Mouse (Mus musculus) forebrain, embryonic 14.5 days (tissue): ENCODE data around the gene Tmcc1. TPM values are rescaled to one million over a fixed set of nuclear protein-coding genes. Genes with fewer than 3 reads are reported as not detected.
A peak's percentile ranks its signal among the peaks of the same experiment; 100 is the strongest.
"Not testable (repeated sequence)": the region's sequence is repeated elsewhere in the genome, so short reads cannot be mapped to it uniquely, and the experiment has no call there.

Experiments used
- ATAC-seq: fragments of 200-750 bp; cut with Nextera tagmentation; 2 replicates; pipeline ENCODE4 v1.8.0; 2017; ENCODE audit warnings: mild to moderate bottlenecking, moderate library complexity
- DNase-seq: peaks from one replicate; pipeline ENCODE4 v3.0.0-alpha.2; 2015; ENCODE audit warnings: low spot score
- H3K27ac ChIP-seq: fragments of 300-500 bp; sonication (generic); 2 replicates; pipeline ENCODE4 v1.5.1; 2014; ENCODE audit warnings: low read depth, mild to moderate bottlenecking, control low read depth, low read length, moderate library complexity
- H3K27me3 ChIP-seq: fragments of 300-500 bp; sonication (generic); replicated peaks from 2 replicates; pipeline ENCODE4 v1.6.1; 2014; ENCODE audit warnings: low read length, control low read depth, mixed read lengths; ENCODE audit not compliant: control insufficient read depth, insufficient read depth
- H3K36me3 ChIP-seq: fragments of 300-500 bp; sonication (generic); 2 replicates; pipeline ENCODE4 v1.6.1; 2014; ENCODE audit warnings: low read length, control low read depth; ENCODE audit not compliant: control insufficient read depth, insufficient read depth
- H3K4me1 ChIP-seq: fragments of 300-500 bp; sonication (generic); 2 replicates; pipeline ENCODE4 v1.6.1; 2014; ENCODE audit warnings: antibody characterized with exemption, low read length, control low read depth; ENCODE audit not compliant: control insufficient read depth, insufficient read depth
- H3K4me2 ChIP-seq: fragments of 300-500 bp; sonication (generic); 2 replicates; pipeline ENCODE4 v1.6.1; 2014; ENCODE audit warnings: mild to moderate bottlenecking, control low read depth, low read length
- H3K4me3 ChIP-seq: fragments of 300-500 bp; sonication (generic); 2 replicates; pipeline ENCODE4 v1.5.1; 2014; ENCODE audit warnings: low read depth, low read length, control low read depth
- H3K9ac ChIP-seq: fragments of 300-500 bp; sonication (generic); 2 replicates; pipeline ENCODE4 v1.6.1; 2014; ENCODE audit warnings: mild to moderate bottlenecking, low read length, control low read depth, moderate library complexity
- H3K9me3 ChIP-seq: fragments of 300-500 bp; sonication (generic); replicated peaks from 2 replicates; pipeline ENCODE4 v1.6.1; 2016; ENCODE audit warnings: low read length, control low read depth, mixed read lengths; ENCODE audit not compliant: control insufficient read depth
- WGBS: fragments of 180-500 bp; shearing (Covaris S2); extraction: QIAGEN DNeasy Blood & Tissue Kit; methylation state at CpG from one replicate; pipeline ENCODE4 v1.1.7; 2014; 5-methylcytosine and 5-hydroxymethylcytosine counted together
- polyA plus RNA-seq: library from polyadenylated mRNA; unstranded; fragments of >200 nt; fragmentation: Nextera tagmentation; extraction: Ambion mirVana; gene quantifications from 2 replicates; pipeline ENCODE4 v1.2.1, GENCODE M21; 2014

Tmcc1 gene
- polyA plus RNA-seq, 1 experiment from 2014 or later: 22.7 TPM

- DNase-seq (no peak), ATAC-seq (no peak)
- no peak overlapping the region for H3K9ac ChIP-seq
- H3K27ac ChIP-seq: no peak overlapping the region
- H3K4me1 ChIP-seq: no peaks in the 10 kb centered on the region
- H3K4me3 ChIP-seq: no peak overlapping the region
- no peak overlapping the region for H3K4me2 ChIP-seq
- H3K27me3 ChIP-seq: no peaks in the 10 kb centered on the region
- 0 out of 2 replicates have a peak, but pooled peaks cover 9% of the 10 kb centered on the region for H3K36me3 ChIP-seq
- H3K9me3 ChIP-seq: no peaks in the 10 kb centered on the region
- 82% methylated on average over 8 of the region's 8 CpGs for WGBS
Observed at GRCm38 (mm10) chr6:116133756-116134155, 59.5 kb downstream of the Tmcc1 start.

GRCm38 (mm10) chr6:116131771-116132170 lies 61.5 kb downstream of the Tmcc1 start:
- Histone ChIP-seq H3K27me3 (no peaks in the 10 kb centered on the region), H3K4me3 (no peak overlapping the region), H3K9ac (no peak overlapping the region), H3K9me3 (no peaks in the 10 kb centered on the region), H3K4me1 (no peaks in the 10 kb centered on the region), H3K27ac (no peak overlapping the region), H3K36me3 (0 out of 2 replicates have a peak, but pooled peaks cover 9% of the 10 kb centered on the region), H3K4me2 (no peak overlapping the region)
- DNase-seq (no peak), ATAC-seq (no peak)
- 98% methylated on average over 1 of the region's 1 CpGs for WGBS

- H3K9ac ChIP-seq: no peak overlapping the region
- peak; percentile 65 for DNase-seq
- H3K4me1 ChIP-seq: no peaks in the 10 kb centered on the region
- H3K9me3 ChIP-seq: no peaks in the 10 kb centered on the region
- 0 out of 2 replicates have a peak, but pooled peaks cover 9% of the 10 kb centered on the region for H3K36me3 ChIP-seq
- ATAC-seq: no peak
- H3K27me3 ChIP-seq: no peaks in the 10 kb centered on the region
- no peak overlapping the region for H3K4me2 ChIP-seq
- WGBS: 7% methylated on average over 1 of the region's 1 CpGs
- H3K27ac ChIP-seq: no peak overlapping the region
- H3K4me3 ChIP-seq: no peak overlapping the region
Observed at GRCm38 (mm10) chr6:116128710-116129109, 64.6 kb downstream of the Tmcc1 start.

- H3K4me1 ChIP-seq: no peaks in the 10 kb centered on the region
Observed at GRCm38 (mm10) chr6:116127918-116128443, 65.3 kb downstream of the Tmcc1 start.

GRCm38 (mm10) chr6:116126577-116126976 lies 66.7 kb downstream of the Tmcc1 start:
- Histone ChIP-seq H3K9ac (no peak overlapping the region), H3K36me3 (0 out of 2 replicates have a peak, but pooled peaks cover 3% of the 10 kb centered on the region), H3K27me3 (no peaks in the 10 kb centered on the region), H3K9me3 (no peaks in the 10 kb centered on the region), H3K27ac (no peak overlapping the region), H3K4me3 (no peak overlapping the region), H3K4me1 (no peaks in the 10 kb centered on the region), H3K4me2 (no peak overlapping the region)
- ATAC-seq: no peak
- no peak for DNase-seq

More at GRCm38 (mm10) chr6:116127918-116128443, 65.3 kb downstream of the Tmcc1 start:
- Histone ChIP-seq H3K9ac (no peak overlapping the region), H3K4me3 (no peak overlapping the region), H3K9me3 (no peaks in the 10 kb centered on the region), H3K4me2 (no peak overlapping the region), H3K36me3 (0 out of 2 replicates have a peak, but pooled peaks cover 6% of the 10 kb centered on the region), H3K27me3 (no peaks in the 10 kb centered on the region), H3K27ac (no peak overlapping the region)
- DNase-seq (no peak), ATAC-seq (no peak)

- 84% methylated on average over 1 of the region's 1 CpGs for WGBS
- H3K4me1 ChIP-seq: no peaks in the 10 kb centered on the region
Observed at GRCm38 (mm10) chr6:116122881-116123280, 70.4 kb downstream of the Tmcc1 start.

GRCm38 (mm10) chr6:116119669-116120068 lies 73.6 kb downstream of the Tmcc1 start:
- no peaks in the 10 kb centered on the region for H3K9me3 ChIP-seq
- H3K4me3 ChIP-seq: no peak overlapping the region
- peaks cover 3% of the 10 kb centered on the region; the same call in 1 of the 2 replicates for H3K36me3 ChIP-seq
- no peak overlapping the region for H3K4me2 ChIP-seq
- no peak overlapping the region for H3K27ac ChIP-seq
- 63% methylated on average over 4 of the region's 4 CpGs for WGBS
- no peak for DNase-seq
- no peak overlapping the region for H3K9ac ChIP-seq
- no peaks in the 10 kb centered on the region for H3K27me3 ChIP-seq
- no peak for ATAC-seq
- no peaks in the 10 kb centered on the region for H3K4me1 ChIP-seq

More at GRCm38 (mm10) chr6:116122881-116123280, 70.4 kb downstream of the Tmcc1 start:
- no peak overlapping the region for H3K9ac ChIP-seq
- H3K4me2 ChIP-seq: no peak overlapping the region
- H3K36me3 ChIP-seq: peaks cover 3% of the 10 kb centered on the region; the same call in 1 of the 2 replicates
- no peaks in the 10 kb centered on the region for H3K9me3 ChIP-seq
- ATAC-seq: no peak
- no peaks in the 10 kb centered on the region for H3K27me3 ChIP-seq
- no peak overlapping the region for H3K4me3 ChIP-seq
- DNase-seq: no peak
- H3K27ac ChIP-seq: no peak overlapping the region

GRCm38 (mm10) chr6:116116634-116117033 lies 76.7 kb downstream of the Tmcc1 start:
- not testable (repeated sequence) for ATAC-seq, DNase-seq

GRCm38 (mm10) chr6:116110588-116110987 lies 82.7 kb downstream of the Tmcc1 start:
- H3K27me3 ChIP-seq: no peaks in the 10 kb centered on the region
- no peak for DNase-seq
- H3K4me1 ChIP-seq: peaks cover 9% of the 10 kb centered on the region; the same call in 1 of the 2 replicates
- no peak overlapping the region for H3K4me3 ChIP-seq
- no peak overlapping the region for H3K27ac ChIP-seq
- ATAC-seq: no peak
- no peaks in the 10 kb centered on the region for H3K9me3 ChIP-seq
- H3K36me3 ChIP-seq: no peaks in the 10 kb centered on the region
- H3K4me2 ChIP-seq: no peak overlapping the region
- no peak overlapping the region for H3K9ac ChIP-seq
- 87% methylated on average over 4 of the region's 4 CpGs for WGBS

More at GRCm38 (mm10) chr6:116116634-116117033, 76.7 kb downstream of the Tmcc1 start:
- H3K27ac ChIP-seq, H3K4me2 ChIP-seq, H3K27me3 ChIP-seq, H3K4me3 ChIP-seq, H3K4me1 ChIP-seq, H3K36me3 ChIP-seq, H3K9ac ChIP-seq, H3K9me3 ChIP-seq: not testable (repeated sequence)
- WGBS: 92% methylated on average over 6 of the region's 6 CpGs
